Mouse (Mus musculus): ENCODE data around the gene Trim61.
"Not testable (repeated sequence)": the region's sequence is repeated elsewhere in the genome, so short reads cannot be mapped to it uniquely, and the experiment has no call there.

Trim61 gene

GRCm38 (mm10) chr8:65018423-65018822, at the start of gene Trim61, which contains the start of gene Trim60:
Trim61 (minus strand) TSS chr8:65018523.
Trim60 (minus strand) TSS chr8:65018584.
- DNase-seq (ENCODE audit: low spot score): no peak

DNA sequence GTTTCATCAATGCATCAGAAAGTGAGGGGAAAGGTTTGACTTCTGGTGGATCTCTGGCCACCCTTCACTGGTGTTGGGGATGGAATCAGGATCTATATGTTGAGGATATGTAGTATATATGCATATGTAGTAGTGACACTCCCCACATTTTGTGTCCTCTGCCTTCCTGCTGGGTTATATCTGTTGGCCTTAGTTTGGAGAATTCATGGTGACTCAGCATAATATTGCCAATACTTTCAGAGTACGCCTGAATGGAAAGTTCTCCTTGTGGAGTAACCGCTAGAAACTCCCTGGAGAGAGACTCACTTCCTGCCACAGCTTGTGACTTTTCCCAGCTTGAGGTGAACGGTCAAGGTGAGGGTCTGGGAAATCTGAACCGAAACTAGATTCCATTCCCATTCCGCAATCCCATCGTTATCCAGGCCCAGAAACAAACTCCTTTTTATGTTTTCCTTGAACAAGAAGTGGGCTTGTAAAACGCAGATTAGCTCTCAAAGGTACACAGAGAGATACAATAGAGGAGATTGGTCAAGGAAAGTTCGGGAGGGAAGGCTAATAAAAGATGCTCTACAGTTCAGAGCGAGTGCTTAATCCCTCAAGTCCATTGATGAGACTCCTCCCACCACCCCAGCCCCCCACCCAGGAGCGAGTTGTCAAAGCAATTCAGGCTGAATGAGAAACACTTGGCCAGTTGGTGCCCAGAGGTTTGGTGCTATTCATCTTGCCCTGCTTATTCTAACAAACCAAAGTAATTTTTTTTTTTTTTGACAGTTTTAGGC, 49.6 kb upstream of the Trim61 start:
- DNase-seq (ENCODE audit: low spot score): no peak

GRCm38 (mm10) chr8:65067031-65067430, 48.7 kb upstream of the Trim61 start:
- DNase-seq (ENCODE audit: low spot score): no peak

DNA sequence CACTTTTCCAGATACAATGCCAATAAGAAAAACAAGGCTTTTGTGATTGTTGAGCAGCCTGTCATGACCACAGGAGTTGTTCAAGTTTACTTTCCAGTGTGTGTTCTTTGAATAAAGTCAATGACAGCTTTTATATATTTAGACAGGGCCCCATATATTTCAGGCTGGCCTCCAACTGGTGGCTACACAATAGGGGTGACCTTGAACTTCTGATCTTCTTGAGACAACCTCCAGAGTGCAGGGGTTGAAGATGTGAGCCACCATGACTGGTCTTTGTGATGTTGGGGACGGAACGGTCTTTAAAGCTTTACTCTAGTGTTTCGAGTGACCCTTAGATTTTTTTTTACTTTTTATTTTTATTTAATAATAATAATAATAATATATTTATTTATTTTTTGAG, 47.3 kb upstream of the Trim61 start:
- no peak for DNase-seq (ENCODE audit: low spot score)

DNA sequence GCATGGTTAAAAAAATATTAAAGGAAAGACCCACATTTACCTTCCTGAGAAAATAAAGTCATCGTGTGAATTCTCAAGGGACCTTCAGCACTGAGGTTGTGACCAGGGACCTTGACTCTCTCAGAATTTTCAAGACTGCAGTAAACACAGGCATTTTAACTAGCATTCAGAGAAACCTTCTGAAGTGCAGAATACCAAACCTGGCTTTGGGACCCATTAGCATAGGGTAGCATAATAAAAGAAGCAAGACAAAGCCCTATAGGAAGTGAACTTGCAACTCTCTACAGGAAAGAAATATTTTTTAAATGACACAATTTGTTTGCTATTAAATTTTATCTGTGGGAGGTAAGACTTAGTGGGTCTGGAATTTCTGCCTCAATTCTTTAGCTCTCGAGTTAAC, 45.7 kb upstream of the Trim61 start:
- no peak for DNase-seq (ENCODE audit: low spot score)

- no peak for DNase-seq (ENCODE audit: low spot score)
Measured at GRCm38 (mm10) chr8:65062195-65062594, 43.9 kb upstream of the Trim61 start.

- DNase-seq (ENCODE audit: low spot score): no peak
Measured at GRCm38 (mm10) chr8:65056722-65057121, 38.4 kb upstream of the Trim61 start.

DNA sequence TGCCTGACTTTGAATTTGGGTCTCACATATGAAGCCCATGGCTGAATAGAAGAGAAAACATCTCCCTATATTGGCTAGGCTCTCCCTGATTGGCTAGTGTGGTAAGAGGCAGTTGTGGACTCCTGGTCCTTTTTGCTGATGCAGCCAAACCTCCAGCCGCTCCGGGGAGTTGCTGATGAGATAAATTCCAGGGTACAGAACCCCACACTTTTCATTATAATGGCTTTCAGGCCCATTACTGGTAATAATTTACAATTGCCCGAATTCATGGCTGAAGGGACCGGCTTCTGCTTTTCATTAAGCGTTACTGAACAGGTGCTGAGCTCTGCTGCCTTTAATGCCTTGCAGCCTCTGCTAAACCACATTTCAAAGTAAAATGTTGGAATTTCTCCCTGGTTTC, 35.6 kb upstream of the Trim61 start:
- DNase-seq (ENCODE audit: low spot score): no peak

DNA sequence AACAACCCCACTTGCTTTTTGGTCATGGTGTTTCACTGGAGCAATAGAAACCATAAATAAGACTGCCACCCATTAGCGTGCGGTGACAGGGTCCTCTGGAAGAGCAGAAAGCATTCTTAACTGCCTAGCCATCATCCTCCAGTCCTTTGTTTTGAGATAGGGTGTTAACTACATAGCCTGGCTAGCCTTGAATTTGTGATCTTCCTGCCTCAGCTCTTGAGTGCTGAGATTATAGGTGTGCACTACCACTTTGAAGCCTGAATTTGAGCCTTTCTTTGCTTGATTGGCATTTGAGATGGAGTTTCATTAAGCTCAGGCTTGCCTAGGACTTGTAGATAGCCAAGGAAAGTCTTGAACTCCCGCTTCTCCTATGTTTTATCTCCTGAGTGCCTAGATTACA, 35.2 kb upstream of the Trim61 start:
- DNase-seq (ENCODE audit: low spot score): no peak

- no peak for DNase-seq (ENCODE audit: low spot score)
Measured at GRCm38 (mm10) chr8:65047801-65048200, 29.5 kb upstream of the Trim61 start.

DNA sequence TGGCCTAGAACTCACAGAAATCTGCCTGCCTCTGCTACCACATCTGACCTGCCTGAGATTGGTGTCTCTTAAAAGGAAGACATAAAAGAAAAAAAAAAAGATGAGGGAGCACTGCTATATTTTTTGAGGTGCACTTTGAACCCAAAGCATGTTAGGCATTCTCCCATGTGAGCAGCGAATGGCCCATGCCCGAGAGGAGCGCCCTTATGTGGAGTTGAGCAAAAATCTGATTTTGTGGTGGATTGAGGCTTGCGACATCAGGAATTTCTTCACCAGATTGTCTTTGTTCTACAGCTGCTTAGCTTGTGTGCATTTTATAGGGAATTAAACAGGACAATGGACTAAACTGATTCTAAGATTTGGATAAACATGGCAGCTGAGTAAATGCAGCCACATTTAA, 28.9 kb upstream of the Trim61 start:
- DNase-seq (ENCODE audit: low spot score): no peak

- no peak for DNase-seq (ENCODE audit: low spot score)
Measured at GRCm38 (mm10) chr8:65046565-65046964, 28.2 kb upstream of the Trim61 start.

- DNase-seq (ENCODE audit: low spot score): no peak
Measured at GRCm38 (mm10) chr8:65037117-65037533, 18.8 kb upstream of the Trim61 start, which contains the start of gene Apela. Apela (minus strand) TSS chr8:65037336.

DNA sequence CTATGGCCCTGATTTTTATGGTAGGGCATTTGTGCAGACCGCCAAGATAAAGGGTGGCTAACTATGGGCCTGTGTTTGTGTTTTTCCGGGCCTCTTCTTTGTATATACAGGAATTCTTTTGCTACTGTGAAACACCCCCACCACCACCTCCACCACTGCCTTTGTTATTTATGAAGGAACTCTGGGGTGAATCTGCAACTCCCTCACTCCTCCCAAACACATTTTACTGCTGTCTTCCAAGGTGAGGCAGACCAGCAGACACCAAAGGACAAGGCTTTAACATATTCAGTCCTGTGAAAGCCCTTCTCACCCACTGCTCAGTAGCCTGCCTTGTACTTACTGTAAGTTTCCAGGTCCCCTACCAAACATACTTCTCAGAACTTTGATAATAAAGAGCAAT, 15.8 kb upstream of the Trim61 start:
- no peak for DNase-seq (ENCODE audit: low spot score)

GRCm38 (mm10) chr8:65033056-65033455, 14.7 kb upstream of the Trim61 start:
- DNase-seq (ENCODE audit: low spot score): no peak

GRCm38 (mm10) chr8:65032107-65032506, 13.8 kb upstream of the Trim61 start:
- DNase-seq (ENCODE audit: low spot score): no peak

- no peak for DNase-seq (ENCODE audit: low spot score)
Measured at GRCm38 (mm10) chr8:65030735-65031485, 12.6 kb upstream of the Trim61 start.

DNA sequence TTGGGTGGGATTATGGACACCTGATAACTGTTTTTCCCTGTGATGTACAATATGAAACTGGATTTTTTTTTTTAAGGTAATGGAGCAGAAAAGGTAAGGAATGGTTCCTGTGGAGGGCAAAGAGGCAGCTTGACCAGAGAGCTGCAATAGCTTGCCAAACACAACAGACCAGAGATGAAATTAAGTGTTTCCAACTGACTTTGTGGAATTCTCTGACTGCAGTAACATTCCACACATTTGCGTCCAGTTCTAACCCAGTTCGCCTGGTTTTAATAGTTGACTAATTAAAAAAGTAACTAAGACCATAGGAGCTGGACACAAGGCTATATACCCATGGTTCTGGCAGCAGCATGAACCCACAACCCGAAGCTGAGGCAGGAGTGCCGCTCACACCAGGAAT, 11.5 kb upstream of the Trim61 start:
- no peak for DNase-seq (ENCODE audit: low spot score)

- no peak for DNase-seq (ENCODE audit: low spot score)
Measured at GRCm38 (mm10) chr8:65028959-65029686, 10.8 kb upstream of the Trim61 start.

GRCm38 (mm10) chr8:65022485-65022884, 4.2 kb upstream of the Trim61 start:
- peak; percentile 42 for DNase-seq (ENCODE audit: low spot score)

GRCm38 (mm10) chr8:65007616-65008015, 10.7 kb downstream of the Trim61 start:
- not testable (repeated sequence) for DNase-seq (ENCODE audit: low spot score)

DNA sequence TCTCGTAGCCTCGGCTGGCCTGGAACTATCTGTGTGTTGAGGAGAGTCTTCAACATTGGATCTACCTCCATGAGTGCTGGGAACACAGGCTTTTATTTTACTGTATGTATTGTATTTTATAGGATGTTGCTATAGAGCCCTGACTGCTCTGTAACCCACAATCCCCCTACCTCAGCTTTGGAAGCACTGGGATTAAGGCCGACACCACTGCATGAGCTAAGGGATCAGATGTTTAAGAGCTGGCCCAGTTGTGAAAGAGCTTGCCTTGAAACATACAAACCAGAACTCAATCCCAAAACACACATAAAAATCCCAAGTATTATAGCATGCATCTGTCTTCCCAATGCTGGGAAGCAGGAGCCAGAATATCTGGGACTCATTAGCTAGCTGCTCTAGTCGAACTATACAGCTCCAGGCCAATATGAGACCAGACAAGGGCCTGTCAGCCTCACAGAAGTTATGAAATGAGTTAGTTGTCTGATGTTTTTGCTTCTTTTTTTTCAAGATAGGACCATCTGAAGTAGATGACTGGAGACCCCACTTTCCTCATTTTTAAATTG, 19.4 kb downstream of the Trim61 start:
- no peak for DNase-seq (ENCODE audit: low spot score)

Data from left cerebral cortex, adult 11 months (tissue).